Mouse (Mus musculus): ENCODE measurements at regions not wholly inside any gene's neighbourhood (a gene's known extent, or its start where the extent isn't known, plus 50 kb on each side); places are given as distances from the start of the nearest gene placed in this dataset.

- no peak overlapping the region for H3K9ac ChIP-seq (replicated peaks)
- H3K4me2 ChIP-seq (replicated peaks), result no peak overlapping the region
- no peak for ATAC-seq (ENCODE audit: low FRiP score, low read depth)
- no peaks in the 10 kb centered on the region for H3K36me3 ChIP-seq
- H3K27ac ChIP-seq (replicated peaks), result no peak overlapping the region
- H3K27me3 ChIP-seq, result peaks cover 26% of the 10 kb centered on the region; the same call in 1 of the 2 replicates
- H3K4me3 ChIP-seq, result no peak overlapping the region
- H3K9me3 ChIP-seq, result no peaks in the 10 kb centered on the region
- H3K4me1 ChIP-seq, result no peaks in the 10 kb centered on the region
- WGBS, result 24% methylated on average over 5 of the region's 5 CpGs
Measured at GRCm38 (mm10) chrX:142554161-142554560, 127.0 kb upstream of the Tmem164 start.

DNA sequence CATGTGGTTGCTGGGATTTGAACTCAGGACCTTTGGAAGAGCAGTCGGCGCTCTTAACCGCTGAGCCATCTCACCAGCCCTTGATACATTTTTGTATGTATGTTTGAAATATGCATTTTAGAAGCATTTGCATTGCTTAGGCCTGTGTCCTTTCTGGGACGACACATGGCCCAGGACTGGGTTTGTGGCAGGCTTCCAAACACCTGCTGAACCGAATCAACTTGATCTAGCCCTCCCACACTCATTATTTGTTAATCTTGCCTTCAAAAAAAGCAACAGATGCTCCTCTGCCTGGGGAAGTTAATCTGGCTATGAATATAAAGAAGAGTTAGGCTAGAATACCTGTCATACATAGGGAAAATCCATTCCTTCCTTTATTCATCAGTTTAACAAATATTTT lies 123.7 kb upstream of the Tmem164 start:
- H3K36me3 ChIP-seq, result no peaks in the 10 kb centered on the region
- no peak overlapping the region for H3K9ac ChIP-seq (replicated peaks)
- WGBS, result 77% methylated on average over 5 of the region's 5 CpGs
- no peak overlapping the region for H3K4me2 ChIP-seq (replicated peaks)
- ATAC-seq (ENCODE audit: low FRiP score, low read depth), result no peak
- no peaks in the 10 kb centered on the region for H3K4me1 ChIP-seq
- no peak overlapping the region for H3K27ac ChIP-seq (replicated peaks)
- H3K9me3 ChIP-seq, result no peaks in the 10 kb centered on the region
- peaks cover 15% of the 10 kb centered on the region; the same call in 1 of the 2 replicates for H3K27me3 ChIP-seq
- H3K4me3 ChIP-seq, result no peak overlapping the region

DNA sequence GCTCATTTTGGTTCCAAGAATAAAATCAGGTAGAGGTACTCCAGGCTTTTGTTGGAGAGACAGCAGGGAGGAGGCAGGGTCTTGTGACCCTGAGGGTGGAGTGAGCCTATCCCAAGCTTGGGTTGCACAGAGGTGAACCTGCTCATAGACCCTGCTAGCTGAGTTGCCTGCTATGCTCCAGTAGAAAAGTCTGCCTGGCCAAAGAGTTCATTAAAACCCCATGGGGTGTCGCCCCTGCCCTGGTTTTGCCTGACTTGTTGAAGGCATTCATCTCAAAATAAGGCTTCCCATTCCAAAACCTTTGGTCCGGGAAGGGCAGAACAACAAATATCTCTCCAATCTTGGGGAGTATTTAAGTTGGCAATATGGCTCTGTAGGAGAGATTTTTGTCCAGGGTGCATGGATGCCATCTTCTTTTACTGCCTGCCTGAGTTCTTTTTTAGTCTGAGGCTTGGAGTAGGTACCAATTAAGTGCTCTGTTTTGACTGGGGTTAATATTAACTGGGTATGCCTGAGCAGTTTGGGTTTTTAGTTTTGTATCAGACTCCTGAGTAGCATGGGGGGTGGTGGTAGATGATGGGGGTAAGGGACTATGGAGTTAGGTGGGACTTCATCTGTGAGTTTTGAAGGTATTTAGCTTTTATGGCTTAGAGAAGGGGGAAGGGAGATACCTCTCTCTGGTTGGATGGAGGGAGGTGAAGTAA lies 120.8 kb upstream of the Tmem164 start:
- Histone ChIP-seq H3K9ac (replicated peaks) (no peak overlapping the region), H3K36me3 (no peaks in the 10 kb centered on the region), H3K27ac (replicated peaks) (no peak overlapping the region), H3K27me3 (peaks cover 22% of the 10 kb centered on the region; the same call in 1 of the 2 replicates), H3K4me3 (no peak overlapping the region), H3K4me1 (no peaks in the 10 kb centered on the region), H3K9me3 (no peaks in the 10 kb centered on the region), H3K4me2 (replicated peaks) (no peak overlapping the region)
- 62% methylated on average over 2 of the region's 2 CpGs for WGBS
- ATAC-seq (ENCODE audit: low FRiP score, low read depth), result no peak

DNA sequence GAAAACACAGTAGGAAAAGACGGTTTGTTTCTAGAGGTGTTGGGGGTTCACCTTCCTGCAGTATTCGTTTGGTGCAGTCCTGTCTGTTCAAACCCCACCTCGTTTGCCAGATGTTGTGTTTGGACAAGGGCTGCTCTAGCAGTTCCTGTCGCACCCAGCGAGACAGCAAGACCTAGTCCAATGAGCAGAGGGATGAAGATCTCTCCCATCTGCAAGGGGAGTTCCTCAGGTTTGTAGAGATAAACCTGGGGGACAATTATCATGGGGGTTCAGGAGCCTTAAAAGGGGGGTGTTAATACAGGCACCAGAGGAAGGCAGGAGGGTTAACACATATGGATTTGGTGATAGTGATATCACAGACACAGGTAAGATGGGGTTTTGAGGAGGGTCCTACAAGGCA lies 119.4 kb upstream of the Tmem164 start:
- Histone ChIP-seq H3K27ac (replicated peaks) (no peak overlapping the region), H3K4me3 (no peak overlapping the region), H3K4me1 (no peaks in the 10 kb centered on the region), H3K9ac (replicated peaks) (no peak overlapping the region), H3K36me3 (no peaks in the 10 kb centered on the region), H3K27me3 (peaks cover 22% of the 10 kb centered on the region; the same call in 1 of the 2 replicates), H3K4me2 (replicated peaks) (no peak overlapping the region), H3K9me3 (no peaks in the 10 kb centered on the region)
- no peak for ATAC-seq (ENCODE audit: low FRiP score, low read depth)
- WGBS, result 79% methylated on average over 5 of the region's 5 CpGs

- Histone ChIP-seq H3K4me1 (no peaks in the 10 kb centered on the region), H3K27ac (replicated peaks) (no peak overlapping the region), H3K4me2 (replicated peaks) (no peak overlapping the region), H3K9ac (replicated peaks) (no peak overlapping the region), H3K27me3 (peaks cover 22% of the 10 kb centered on the region), H3K4me3 (no peak overlapping the region), H3K9me3 (no peaks in the 10 kb centered on the region), H3K36me3 (no peaks in the 10 kb centered on the region)
- WGBS, result 87% methylated on average over 9 of the region's 9 CpGs
- ATAC-seq (ENCODE audit: low FRiP score, low read depth), result no peak
Measured at GRCm38 (mm10) chrX:142564186-142564585, 117.0 kb upstream of the Tmem164 start.

- ATAC-seq (ENCODE audit: low FRiP score, low read depth), result no peak
- peaks cover 19% of the 10 kb centered on the region for H3K27me3 ChIP-seq
- H3K27ac ChIP-seq (replicated peaks), result no peak overlapping the region
- no peaks in the 10 kb centered on the region for H3K4me1 ChIP-seq
- H3K9ac ChIP-seq (replicated peaks), result no peak overlapping the region
- no peak overlapping the region for H3K4me2 ChIP-seq (replicated peaks)
- H3K9me3 ChIP-seq, result no peaks in the 10 kb centered on the region
- no peak overlapping the region for H3K4me3 ChIP-seq
- no peaks in the 10 kb centered on the region for H3K36me3 ChIP-seq
Measured at GRCm38 (mm10) chrX:142571772-142572171, 109.4 kb upstream of the Tmem164 start.

DNA sequence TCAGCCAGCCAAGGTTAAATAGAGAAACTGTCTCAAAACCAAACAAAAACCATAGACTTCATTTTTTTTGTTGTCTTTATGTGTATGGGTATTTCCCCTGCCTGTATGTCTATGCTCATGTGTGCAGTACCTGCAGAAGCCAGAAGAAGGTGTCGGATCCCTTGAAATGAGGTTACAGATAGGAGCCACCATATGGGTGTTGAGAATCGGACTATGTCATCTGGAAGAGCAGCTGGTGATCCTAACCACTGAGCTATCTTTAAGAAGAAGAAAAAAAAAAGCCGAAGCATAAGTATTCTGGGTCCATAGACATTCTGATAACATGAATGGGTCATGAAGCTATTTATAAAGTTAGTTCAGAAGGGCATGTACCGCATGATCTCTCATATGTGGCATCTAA lies 107.2 kb upstream of the Tmem164 start:
- peaks cover 14% of the 10 kb centered on the region for H3K27me3 ChIP-seq
- H3K4me1 ChIP-seq, result no peaks in the 10 kb centered on the region
- WGBS, result 94% methylated on average over 4 of the region's 4 CpGs
- H3K9me3 ChIP-seq, result no peaks in the 10 kb centered on the region
- H3K9ac ChIP-seq (replicated peaks), result no peak overlapping the region
- ATAC-seq (ENCODE audit: low FRiP score, low read depth), result no peak
- H3K4me3 ChIP-seq, result no peak overlapping the region
- H3K27ac ChIP-seq (replicated peaks), result no peak overlapping the region
- H3K36me3 ChIP-seq, result no peaks in the 10 kb centered on the region
- H3K4me2 ChIP-seq (replicated peaks), result no peak overlapping the region

DNA sequence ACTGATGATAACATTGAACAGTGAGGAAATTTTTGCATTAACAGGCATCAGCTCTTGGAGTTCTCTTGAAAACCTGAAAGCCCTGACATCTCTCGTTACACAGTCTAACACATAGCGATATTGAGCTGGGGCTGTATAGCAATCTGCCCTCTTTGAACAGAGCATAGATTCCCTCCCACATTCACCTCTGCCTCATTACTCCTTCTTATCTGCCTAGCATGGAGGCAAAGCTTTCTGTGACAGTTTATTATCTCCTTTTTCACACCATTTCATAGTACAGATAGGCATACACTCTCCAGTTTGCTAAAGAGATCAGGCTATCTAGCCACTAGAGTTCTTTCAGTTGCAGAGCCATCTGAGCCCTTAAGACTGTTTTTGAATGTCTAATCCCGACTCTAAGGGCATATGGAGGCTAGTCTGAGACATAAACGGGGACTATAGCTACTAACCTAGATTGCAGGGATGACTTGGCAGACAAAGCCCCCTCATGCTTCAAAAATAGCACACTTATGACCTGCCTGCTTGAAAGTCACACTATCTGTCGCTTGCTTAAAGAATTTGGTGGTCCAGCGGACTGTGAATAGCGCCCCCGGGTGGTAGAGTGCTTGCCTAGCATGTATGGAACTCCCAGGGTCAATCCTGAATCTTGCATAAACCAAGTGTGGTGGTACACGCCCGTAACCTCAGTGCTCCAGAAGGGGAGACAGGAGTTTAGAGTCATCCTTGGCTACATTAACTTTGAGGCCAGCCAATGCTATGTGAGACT lies 106.1 kb upstream of the Tmem164 start:
- H3K9ac ChIP-seq (replicated peaks), result no peak overlapping the region
- no peaks in the 10 kb centered on the region for H3K36me3 ChIP-seq
- peaks cover 14% of the 10 kb centered on the region for H3K27me3 ChIP-seq
- H3K9me3 ChIP-seq, result no peaks in the 10 kb centered on the region
- no peaks in the 10 kb centered on the region for H3K4me1 ChIP-seq
- H3K27ac ChIP-seq (replicated peaks), result no peak overlapping the region
- H3K4me3 ChIP-seq, result no peak overlapping the region
- WGBS, result 55% methylated on average over 10 of the region's 10 CpGs
- no peak for ATAC-seq (ENCODE audit: low FRiP score, low read depth)
- no peak overlapping the region for H3K4me2 ChIP-seq (replicated peaks)

DNA sequence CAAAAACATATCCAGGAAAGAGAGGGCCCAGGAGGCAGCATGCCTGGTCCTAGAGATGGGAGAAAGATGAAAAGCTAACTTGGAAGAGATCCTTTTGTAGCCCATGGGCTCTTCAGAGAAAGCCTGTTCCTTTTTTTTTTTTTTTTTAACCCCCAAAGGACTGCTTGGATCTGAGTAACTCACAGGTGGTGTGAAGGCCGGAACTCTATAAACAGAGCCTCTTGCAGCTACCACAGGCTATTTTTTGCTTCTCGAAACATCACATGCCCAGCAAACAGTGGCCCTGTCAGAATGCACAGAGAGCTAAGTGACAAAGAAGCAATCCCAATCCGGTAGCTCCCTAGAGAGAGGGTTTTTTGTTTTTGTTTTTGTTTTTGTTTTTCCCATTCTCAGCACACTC lies 105.1 kb upstream of the Tmem164 start:
- 82% methylated on average over 3 of the region's 3 CpGs for WGBS
- no peak overlapping the region for H3K4me3 ChIP-seq
- no peak overlapping the region for H3K4me2 ChIP-seq (replicated peaks)
- no peak for ATAC-seq (ENCODE audit: low FRiP score, low read depth)
- H3K9ac ChIP-seq (replicated peaks), result no peak overlapping the region
- peaks cover 14% of the 10 kb centered on the region for H3K27me3 ChIP-seq
- no peaks in the 10 kb centered on the region for H3K9me3 ChIP-seq
- no peak overlapping the region for H3K27ac ChIP-seq (replicated peaks)
- no peaks in the 10 kb centered on the region for H3K36me3 ChIP-seq
- H3K4me1 ChIP-seq, result no peaks in the 10 kb centered on the region

DNA sequence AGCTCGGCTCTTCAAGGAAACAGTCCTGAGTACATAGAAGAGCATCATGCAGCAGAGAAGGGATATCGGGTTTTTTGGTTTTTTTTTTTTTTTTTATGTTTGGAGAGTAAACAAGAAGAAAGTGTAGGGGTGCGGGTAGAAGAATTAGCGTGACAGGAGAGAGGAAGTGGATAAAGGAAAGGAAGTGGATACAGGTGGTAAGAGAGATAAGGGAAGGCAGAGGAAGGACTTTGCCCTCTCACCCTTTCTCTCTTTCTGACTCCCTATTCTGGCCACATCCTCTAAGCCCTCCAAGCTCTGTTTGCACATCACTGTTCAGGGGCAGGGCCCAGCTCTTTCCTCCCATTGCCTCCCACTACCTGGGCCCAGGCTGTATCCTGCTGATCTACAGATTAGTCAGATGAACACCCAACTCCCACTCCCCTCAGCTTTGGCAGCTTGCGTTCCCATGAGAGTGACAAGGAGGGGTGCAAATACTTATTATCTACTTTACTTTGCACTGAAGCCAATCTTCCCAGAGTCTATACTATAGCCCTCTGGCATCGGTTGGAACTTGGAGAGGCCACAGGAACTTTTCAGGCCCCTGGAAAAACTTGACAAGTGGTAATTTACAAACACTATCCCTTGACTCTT lies 103.6 kb upstream of the Tmem164 start:
- no peaks in the 10 kb centered on the region for H3K36me3 ChIP-seq
- H3K4me2 ChIP-seq (replicated peaks), result no peak overlapping the region
- no peak overlapping the region for H3K9ac ChIP-seq (replicated peaks)
- no peak for ATAC-seq (ENCODE audit: low FRiP score, low read depth)
- peaks cover 19% of the 10 kb centered on the region for H3K27me3 ChIP-seq
- H3K4me1 ChIP-seq, result no peaks in the 10 kb centered on the region
- H3K4me3 ChIP-seq, result no peak overlapping the region
- H3K27ac ChIP-seq (replicated peaks), result no peak overlapping the region
- 80% methylated on average over 6 of the region's 6 CpGs for WGBS
- no peaks in the 10 kb centered on the region for H3K9me3 ChIP-seq

- H3K36me3 ChIP-seq, result no peaks in the 10 kb centered on the region
- WGBS, result 78% methylated on average over 2 of the region's 2 CpGs
- H3K27ac ChIP-seq (replicated peaks), result no peak overlapping the region
- H3K9me3 ChIP-seq, result no peaks in the 10 kb centered on the region
- H3K4me2 ChIP-seq (replicated peaks), result no peak overlapping the region
- H3K9ac ChIP-seq (replicated peaks), result no peak overlapping the region
- H3K27me3 ChIP-seq, result peaks cover 8% of the 10 kb centered on the region; the same call in 1 of the 2 replicates
- no peak overlapping the region for H3K4me3 ChIP-seq
- no peak for ATAC-seq (ENCODE audit: low FRiP score, low read depth)
- H3K4me1 ChIP-seq, result no peaks in the 10 kb centered on the region
Measured at GRCm38 (mm10) chrX:142585281-142585680, 95.9 kb upstream of the Tmem164 start.

GRCm38 (mm10) chrX:142599377-142599776 lies 81.8 kb upstream of the Tmem164 start:
- Histone ChIP-seq H3K9ac (replicated peaks) (no peak overlapping the region), H3K4me2 (replicated peaks) (no peak overlapping the region), H3K27ac (replicated peaks) (no peak overlapping the region), H3K27me3 (peaks cover 11% of the 10 kb centered on the region; the same call in 1 of the 2 replicates), H3K36me3 (no peaks in the 10 kb centered on the region), H3K4me1 (no peaks in the 10 kb centered on the region), H3K4me3 (no peak overlapping the region), H3K9me3 (no peaks in the 10 kb centered on the region)
- ATAC-seq (ENCODE audit: low FRiP score, low read depth), result no peak
- 86% methylated on average over 2 of the region's 2 CpGs for WGBS
